ENCODE assay signal across 23 mouse cellular contexts in genomic region chr2:84788316-84788715, GRCm38 (mm10). TPM values are rescaled to one million over a fixed set of nuclear protein-coding genes. Genes with fewer than 3 reads are reported as not detected.
"Had no signal": no experiment of that assay in that cellular context is flagged by ENCODE, and none has a peak within 500 bp of the region (broad histone marks: within the 10 kb centered on the region; RNA-seq: fewer than 3 reads in every experiment).

No protein-coding gene starts in this region.

- ATAC-seq: liver, postnatal 0 days; midbrain, embryonic 13.5 days; midbrain, embryonic 15.5 days had no signal

- H3K4me1 ChIP-seq: midbrain, embryonic 13.5 days; midbrain, embryonic 15.5 days; neural tube, embryonic 13.5 days; neural tube, embryonic 15.5 days had no signal

- H3K27me3 ChIP-seq: lung, embryonic 15.5 days; midbrain, embryonic 13.5 days; midbrain, embryonic 15.5 days; neural tube, embryonic 13.5 days; neural tube, embryonic 15.5 days had no signal

- H3K36me3 ChIP-seq: liver, embryonic 15.5 days; lung, embryonic 15.5 days; midbrain, embryonic 13.5 days; midbrain, embryonic 15.5 days; neural tube, embryonic 13.5 days; neural tube, embryonic 15.5 days had no signal

- H3K4me3 ChIP-seq: liver, embryonic 15.5 days; lung, embryonic 15.5 days; megakaryocyte, embryonic 14.5 days; midbrain, embryonic 13.5 days; midbrain, embryonic 15.5 days; myocyte; neural tube, embryonic 13.5 days; neural tube, embryonic 15.5 days had no signal

- DNase-seq: liver, postnatal 0 days; lung, adult 2 months; lung, postnatal 14 days; lung, postnatal 36 days; retina, postnatal 1 day; right cerebral cortex, adult 18-20 months; right cerebral cortex, postnatal 25 days; right cerebral cortex, postnatal 4 days; spleen, adult 18-20 months; thymus, adult 18-20 months; thymus, postnatal 14 days; thymus, postnatal 36 days had no signal

- H3K27ac ChIP-seq: liver, embryonic 15.5 days; lung, embryonic 15.5 days; macrophage; midbrain, embryonic 13.5 days; midbrain, embryonic 15.5 days; neural tube, embryonic 13.5 days; neural tube, embryonic 15.5 days had no signal

- H3K9ac ChIP-seq: liver, embryonic 15.5 days; liver, postnatal 0 days; lung, embryonic 15.5 days; midbrain, embryonic 13.5 days; midbrain, embryonic 15.5 days; neural tube, embryonic 13.5 days; neural tube, embryonic 15.5 days had no signal

- H3K4me2 ChIP-seq: liver, embryonic 15.5 days; lung, embryonic 15.5 days; midbrain, embryonic 11.5 days; midbrain, embryonic 13.5 days; midbrain, embryonic 15.5 days; neural tube, embryonic 13.5 days; neural tube, embryonic 15.5 days had no signal

- H3K9me3 ChIP-seq: liver, embryonic 15.5 days; lung, embryonic 15.5 days; megakaryocyte, embryonic 14.5 days; midbrain, embryonic 13.5 days; midbrain, embryonic 15.5 days; neural tube, embryonic 13.5 days; neural tube, embryonic 15.5 days had no signal

RNA-seq across cellular contexts. Expression of gene Smtnl1, which starts 34.1 kb away (rescaled TPM):
- polyA plus RNA-seq: macrophage; midbrain, embryonic 11.5 days; midbrain, embryonic 13.5 days; midbrain, embryonic 15.5 days; neural tube, embryonic 13.5 days; neural tube, embryonic 15.5 days; stomach, embryonic 14.5 days had no signal

RNA-seq across cellular contexts. Expression of gene Gm19426, which starts 44.9 kb away (rescaled TPM):
- polyA plus RNA-seq: macrophage had no signal
